Mouse (Mus musculus): ENCODE measurements around the gene Serpine3. TPM values are rescaled to one million over a fixed set of nuclear protein-coding genes. Genes with fewer than 3 reads are reported as not detected.

The Serpine3 gene
- polyA plus RNA-seq, 1 experiment from 2014 or later = not detected

GRCm38 (mm10) chr14:62673646-62674045, 10.2 kb downstream of the Serpine3 start:
- Histone ChIP-seq H3K4me1 (ENCODE audit: control insufficient read depth in 2 of 2, insufficient read depth in 2 of 2, low read length in 2 of 2) (no peaks in the 10 kb centered on the region), H3K9me3 (ENCODE audit: control insufficient read depth, low read length) (no peaks in the 10 kb centered on the region), H3K4me2 (ENCODE audit: low read length) (no peak overlapping the region), H3K36me3 (ENCODE audit: control insufficient read depth, insufficient read depth, low read length) (no peaks in the 10 kb centered on the region), H3K27ac (replicated peaks in 1 of 2; ENCODE audit: control insufficient read depth in 1 of 2, insufficient read depth in 1 of 2, low read depth in 2 of 2, low read length in 2 of 2) (no peak overlapping the region), H3K4me3 (ENCODE audit: control insufficient read depth in 1 of 2, insufficient read depth in 1 of 2, low read depth in 1 of 2, low read length in 2 of 2) (no peak overlapping the region), H3K9ac (ENCODE audit: low read length) (no peak overlapping the region), H3K27me3 (ENCODE audit: control insufficient read depth, insufficient read depth, low read length) (no peaks in the 10 kb centered on the region)
- 82% methylated on average over 3 of the region's 3 CpGs for WGBS
- no peak for ATAC-seq (ENCODE audit: insufficient number of reproducible peaks, insufficient read depth, low FRiP score, low read depth)

- Histone ChIP-seq H3K4me1 (ENCODE audit: control insufficient read depth in 2 of 2, insufficient read depth in 2 of 2, low read length in 2 of 2) (peaks cover 0 to 6% of the 10 kb centered on the region in 2 experiments; a peak in 1 of 4 replicates), H3K4me2 (ENCODE audit: low read length) (no peak overlapping the region), H3K9ac (ENCODE audit: low read length) (no peak overlapping the region), H3K9me3 (ENCODE audit: control insufficient read depth, low read length) (no peaks in the 10 kb centered on the region), H3K4me3 (ENCODE audit: control insufficient read depth in 1 of 2, insufficient read depth in 1 of 2, low read depth in 1 of 2, low read length in 2 of 2) (no peak overlapping the region), H3K36me3 (ENCODE audit: control insufficient read depth, insufficient read depth, low read length) (peaks cover 32% of the 10 kb centered on the region), H3K27ac (replicated peaks in 1 of 2; ENCODE audit: control insufficient read depth in 1 of 2, insufficient read depth in 1 of 2, low read depth in 2 of 2, low read length in 2 of 2) (no peak overlapping the region), H3K27me3 (ENCODE audit: control insufficient read depth, insufficient read depth, low read length) (no peaks in the 10 kb centered on the region)
- ATAC-seq (ENCODE audit: insufficient number of reproducible peaks, insufficient read depth, low FRiP score, low read depth) = no peak
- WGBS = 76% methylated on average over 2 of the region's 2 CpGs
Observed at GRCm38 (mm10) chr14:62718161-62718560, 54.7 kb downstream of the Serpine3 start.

- no peak for ATAC-seq (ENCODE audit: insufficient number of reproducible peaks, insufficient read depth, low FRiP score, low read depth)
- no peak overlapping the region for H3K4me2 ChIP-seq (ENCODE audit: low read length)
- H3K4me3 ChIP-seq (ENCODE audit: control insufficient read depth in 1 of 2, insufficient read depth in 1 of 2, low read depth in 1 of 2, low read length in 2 of 2) = no peak overlapping the region
- WGBS = 76% methylated on average over 1 of the region's 1 CpGs
- peaks cover 0 to 6% of the 10 kb centered on the region in 2 experiments; a peak in 1 of 4 replicates for H3K4me1 ChIP-seq (ENCODE audit: control insufficient read depth in 2 of 2, insufficient read depth in 2 of 2, low read length in 2 of 2)
- peaks cover 6% of the 10 kb centered on the region; the same call in 1 of the 2 replicates for H3K36me3 ChIP-seq (ENCODE audit: control insufficient read depth, insufficient read depth, low read length)
- H3K9me3 ChIP-seq (ENCODE audit: control insufficient read depth, low read length) = no peaks in the 10 kb centered on the region
- no peak overlapping the region for H3K27ac ChIP-seq (replicated peaks in 1 of 2; ENCODE audit: control insufficient read depth in 1 of 2, insufficient read depth in 1 of 2, low read depth in 2 of 2, low read length in 2 of 2)
- no peaks in the 10 kb centered on the region for H3K27me3 ChIP-seq (ENCODE audit: control insufficient read depth, insufficient read depth, low read length)
- no peak overlapping the region for H3K9ac ChIP-seq (ENCODE audit: low read length)
Observed at GRCm38 (mm10) chr14:62721625-62722024, 58.2 kb downstream of the Serpine3 start.

- H3K27me3 ChIP-seq (ENCODE audit: control insufficient read depth, insufficient read depth, low read length) = no peaks in the 10 kb centered on the region
- H3K4me3 ChIP-seq (ENCODE audit: control insufficient read depth in 1 of 2, insufficient read depth in 1 of 2, low read depth in 1 of 2, low read length in 2 of 2) = no peak overlapping the region
- no peak for ATAC-seq (ENCODE audit: insufficient number of reproducible peaks, insufficient read depth, low FRiP score, low read depth)
Observed at GRCm38 (mm10) chr14:62724560-62724959, 61.1 kb downstream of the Serpine3 start.

GRCm38 (mm10) chr14:62731902-62732301, 68.4 kb downstream of the Serpine3 start:
- H3K4me3 ChIP-seq (ENCODE audit: control insufficient read depth in 1 of 2, insufficient read depth in 1 of 2, low read depth in 1 of 2, low read length in 2 of 2) = no peak overlapping the region
- no peak overlapping the region for H3K4me2 ChIP-seq (ENCODE audit: low read length)
- WGBS = 43% methylated on average over 1 of the region's 1 CpGs
- peaks cover 44% of the 10 kb centered on the region for H3K36me3 ChIP-seq (ENCODE audit: control insufficient read depth, insufficient read depth, low read length)
- no peak for ATAC-seq (ENCODE audit: insufficient number of reproducible peaks, insufficient read depth, low FRiP score, low read depth)
- no peaks in the 10 kb centered on the region for H3K9me3 ChIP-seq (ENCODE audit: control insufficient read depth, low read length)
- H3K4me1 ChIP-seq (ENCODE audit: control insufficient read depth in 2 of 2, insufficient read depth in 2 of 2, low read length in 2 of 2) = no peaks in the 10 kb centered on the region
- 0 out of 4 replicates have a peak overlapping the region, but pooled peaks of 1 of the 2 experiments have one; percentile 27 for H3K27ac ChIP-seq (replicated peaks in 1 of 2; ENCODE audit: control insufficient read depth in 1 of 2, insufficient read depth in 1 of 2, low read depth in 2 of 2, low read length in 2 of 2)
- no peak overlapping the region for H3K9ac ChIP-seq (ENCODE audit: low read length)
- H3K27me3 ChIP-seq (ENCODE audit: control insufficient read depth, insufficient read depth, low read length) = no peaks in the 10 kb centered on the region

More at GRCm38 (mm10) chr14:62724560-62724959, 61.1 kb downstream of the Serpine3 start:
- Histone ChIP-seq H3K9ac (ENCODE audit: low read length) (no peak overlapping the region), H3K4me2 (ENCODE audit: low read length) (no peak overlapping the region), H3K27ac (replicated peaks in 1 of 2; ENCODE audit: control insufficient read depth in 1 of 2, insufficient read depth in 1 of 2, low read depth in 2 of 2, low read length in 2 of 2) (no peak overlapping the region), H3K9me3 (ENCODE audit: control insufficient read depth, low read length) (no peaks in the 10 kb centered on the region), H3K36me3 (ENCODE audit: control insufficient read depth, insufficient read depth, low read length) (0 out of 2 replicates have a peak, but pooled peaks cover 4% of the 10 kb centered on the region), H3K4me1 (ENCODE audit: control insufficient read depth in 2 of 2, insufficient read depth in 2 of 2, low read length in 2 of 2) (peaks cover 0 to 6% of the 10 kb centered on the region in 2 experiments; a peak in 1 of 4 replicates)

- no peak overlapping the region for H3K4me3 ChIP-seq (ENCODE audit: control insufficient read depth in 1 of 2, insufficient read depth in 1 of 2, low read depth in 1 of 2, low read length in 2 of 2)
- H3K9me3 ChIP-seq (ENCODE audit: control insufficient read depth, low read length) = no peaks in the 10 kb centered on the region
- 78% methylated on average over 2 of the region's 2 CpGs for WGBS
- no peak overlapping the region for H3K27ac ChIP-seq (replicated peaks in 1 of 2; ENCODE audit: control insufficient read depth in 1 of 2, insufficient read depth in 1 of 2, low read depth in 2 of 2, low read length in 2 of 2)
- H3K27me3 ChIP-seq (ENCODE audit: control insufficient read depth, insufficient read depth, low read length) = no peaks in the 10 kb centered on the region
- peaks cover 52% of the 10 kb centered on the region for H3K36me3 ChIP-seq (ENCODE audit: control insufficient read depth, insufficient read depth, low read length)
- H3K4me1 ChIP-seq (ENCODE audit: control insufficient read depth in 2 of 2, insufficient read depth in 2 of 2, low read length in 2 of 2) = no peaks in the 10 kb centered on the region
- ATAC-seq (ENCODE audit: insufficient number of reproducible peaks, insufficient read depth, low FRiP score, low read depth) = no peak
- no peak overlapping the region for H3K4me2 ChIP-seq (ENCODE audit: low read length)
- no peak overlapping the region for H3K9ac ChIP-seq (ENCODE audit: low read length)
Observed at GRCm38 (mm10) chr14:62733666-62734065, 70.2 kb downstream of the Serpine3 start.

- WGBS = 94% methylated on average over 1 of the region's 1 CpGs
- no peak overlapping the region for H3K4me3 ChIP-seq (ENCODE audit: control insufficient read depth in 1 of 2, insufficient read depth in 1 of 2, low read depth in 1 of 2, low read length in 2 of 2)
- no peaks in the 10 kb centered on the region for H3K9me3 ChIP-seq (ENCODE audit: control insufficient read depth, low read length)
- H3K27me3 ChIP-seq (ENCODE audit: control insufficient read depth, insufficient read depth, low read length) = no peaks in the 10 kb centered on the region
- H3K4me2 ChIP-seq (ENCODE audit: low read length) = no peak overlapping the region
- H3K9ac ChIP-seq (ENCODE audit: low read length) = no peak overlapping the region
- ATAC-seq (ENCODE audit: insufficient number of reproducible peaks, insufficient read depth, low FRiP score, low read depth) = no peak
- H3K4me1 ChIP-seq (ENCODE audit: control insufficient read depth in 2 of 2, insufficient read depth in 2 of 2, low read length in 2 of 2) = 0 out of 4 replicates have a peak, but pooled peaks cover 0 to 3% of the 10 kb centered on the region in 2 experiments
- H3K27ac ChIP-seq (replicated peaks in 1 of 2; ENCODE audit: control insufficient read depth in 1 of 2, insufficient read depth in 1 of 2, low read depth in 2 of 2, low read length in 2 of 2) = no peak overlapping the region
- peaks cover 55% of the 10 kb centered on the region for H3K36me3 ChIP-seq (ENCODE audit: control insufficient read depth, insufficient read depth, low read length)
Observed at GRCm38 (mm10) chr14:62735646-62736045, 72.2 kb downstream of the Serpine3 start.

Data from heart, embryonic 14.5 days (tissue).